Mouse (Mus musculus): ENCODE measurements around the gene Rsph14.

Rsph14 gene

GRCm38 (mm10) chr10:74989814-74990213, 42.6 kb downstream of the Rsph14 start:
- peak; percentile 9 for DNase-seq

GRCm38 (mm10) chr10:74987698-74988470, 44.5 kb downstream of the Rsph14 start:
- DNase-seq: no peak

GRCm38 (mm10) chr10:74983176-74983575, 49.2 kb downstream of the Rsph14 start:
- DNase-seq: no peak

GRCm38 (mm10) chr10:74981159-74981558, 51.2 kb downstream of the Rsph14 start:
- DNase-seq: no peak

GRCm38 (mm10) chr10:74978056-74978455, 54.3 kb downstream of the Rsph14 start:
- no peak for DNase-seq

DNA sequence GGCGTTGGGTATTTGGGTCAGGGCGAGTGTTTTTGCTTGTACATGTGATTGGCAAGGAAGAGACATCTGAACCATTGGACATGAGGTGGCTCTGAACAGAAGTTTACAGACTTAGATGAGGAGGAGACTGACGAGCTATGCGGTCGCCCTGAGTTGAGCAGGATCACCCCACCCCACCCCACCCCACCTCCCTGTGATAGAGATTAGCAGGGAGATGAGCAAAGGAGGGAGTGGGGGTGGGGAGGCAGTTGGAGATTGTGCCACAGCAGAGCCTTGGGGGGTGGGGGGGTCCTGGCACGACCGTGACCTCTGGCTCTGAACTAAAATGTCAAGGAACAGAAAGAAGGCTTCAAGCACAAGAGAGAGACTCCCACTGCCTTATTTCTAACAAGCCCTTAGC, 56.0 kb downstream of the Rsph14 start:
- no peak for DNase-seq

GRCm38 (mm10) chr10:74975626-74976025, 56.8 kb downstream of the Rsph14 start:
- no peak for DNase-seq

- no peak for DNase-seq
These were observed 59.4 kb downstream of the Rsph14 start for GRCm38 (mm10) chr10:74973026-74973425.

DNA sequence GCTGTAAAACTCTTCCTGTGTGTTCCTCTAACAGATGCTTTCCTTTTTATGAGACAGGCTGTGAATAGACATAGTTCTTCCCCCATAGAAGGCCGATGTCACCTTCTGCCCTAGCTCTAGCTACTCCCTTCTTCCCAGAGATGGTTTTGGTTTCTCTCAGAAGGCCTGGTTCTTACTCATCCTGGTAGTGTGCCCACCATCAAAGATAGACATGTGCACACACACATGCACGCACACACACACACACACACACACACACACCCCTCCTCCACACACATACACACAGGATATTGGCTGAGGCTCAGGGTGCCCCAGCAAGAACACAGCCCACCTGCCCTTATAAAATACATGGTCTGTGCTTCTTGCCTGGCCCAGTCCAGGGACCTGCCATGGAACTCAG, 63.1 kb downstream of the Rsph14 start:
- no peak for DNase-seq

- no peak for DNase-seq
These were observed 64.6 kb downstream of the Rsph14 start for GRCm38 (mm10) chr10:74967651-74968267.

GRCm38 (mm10) chr10:74966850-74967451, 65.4 kb downstream of the Rsph14 start, which contains the start of gene Gnaz:
Gene Gnaz, plus strand, starts transcription at chr10:74967177.
- DNase-seq: peak; percentile 97

DNA sequence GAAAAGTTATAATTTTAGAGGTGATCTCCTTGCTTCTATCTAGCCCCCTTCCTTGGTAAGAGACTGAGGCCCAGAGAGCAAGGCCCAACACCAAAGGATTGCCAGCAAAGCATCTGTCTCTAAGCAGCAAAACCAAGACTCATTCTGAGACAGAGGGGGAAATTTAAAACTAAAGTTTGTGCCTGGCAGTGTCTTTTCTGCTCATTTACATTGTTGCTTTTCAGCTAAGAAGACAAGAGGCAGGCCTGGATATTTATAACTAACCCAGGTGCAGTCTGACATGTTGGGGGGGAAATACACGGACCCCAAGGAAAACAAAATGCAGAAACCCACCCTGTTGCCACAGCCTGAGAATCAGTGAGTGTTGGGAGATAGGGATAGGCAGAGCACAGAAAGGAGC, 68.0 kb downstream of the Rsph14 start:
- DNase-seq: no peak

DNA sequence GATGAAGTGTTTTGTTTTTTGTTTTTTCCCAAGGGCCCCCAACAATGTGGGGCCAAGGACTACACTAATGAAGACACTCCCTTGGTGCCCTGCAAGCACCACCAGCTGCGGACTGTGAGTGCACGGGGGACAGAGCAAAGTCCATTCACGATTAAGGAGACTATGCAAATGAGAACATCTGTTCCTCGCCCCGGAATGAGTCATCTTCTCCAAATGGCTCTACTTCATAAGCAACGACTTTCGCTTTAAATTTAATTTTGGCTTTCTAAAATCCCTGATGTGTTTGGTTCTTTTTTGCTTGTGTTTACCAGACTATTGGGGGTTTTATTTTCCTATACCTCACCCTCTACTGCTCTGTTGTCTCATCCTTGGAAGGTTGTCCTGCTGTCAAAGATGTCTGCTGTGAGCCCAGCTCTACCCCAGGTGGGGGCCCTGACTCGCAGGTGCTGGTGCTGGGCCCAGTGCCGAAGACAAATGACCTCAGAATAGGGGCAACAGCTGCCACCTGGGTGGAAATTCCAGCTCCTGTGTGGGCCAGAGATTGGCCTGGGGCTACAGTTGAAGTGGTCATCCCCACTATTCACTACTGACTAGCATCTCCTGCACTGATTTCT, 79.4 kb downstream of the Rsph14 start:
- DNase-seq: no peak

DNA sequence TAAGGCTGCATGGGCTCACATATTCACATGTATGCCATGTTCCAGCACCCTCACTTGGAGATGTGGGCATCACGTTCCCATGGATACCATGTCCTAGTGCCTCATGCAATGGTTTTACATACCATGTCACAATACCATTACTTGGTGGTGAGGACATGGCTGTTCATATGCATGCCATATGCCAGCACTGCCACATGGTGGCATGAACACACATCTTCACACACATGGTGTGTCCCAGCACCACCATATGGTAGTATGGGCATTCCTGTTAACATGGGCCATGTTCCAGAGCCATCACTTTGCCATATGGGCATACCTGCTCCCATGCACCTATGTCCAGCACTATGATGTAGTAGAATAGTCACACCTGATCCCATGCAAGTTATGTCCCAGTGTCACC, 91.6 kb downstream of the Rsph14 start:
- DNase-seq: no peak

DNA sequence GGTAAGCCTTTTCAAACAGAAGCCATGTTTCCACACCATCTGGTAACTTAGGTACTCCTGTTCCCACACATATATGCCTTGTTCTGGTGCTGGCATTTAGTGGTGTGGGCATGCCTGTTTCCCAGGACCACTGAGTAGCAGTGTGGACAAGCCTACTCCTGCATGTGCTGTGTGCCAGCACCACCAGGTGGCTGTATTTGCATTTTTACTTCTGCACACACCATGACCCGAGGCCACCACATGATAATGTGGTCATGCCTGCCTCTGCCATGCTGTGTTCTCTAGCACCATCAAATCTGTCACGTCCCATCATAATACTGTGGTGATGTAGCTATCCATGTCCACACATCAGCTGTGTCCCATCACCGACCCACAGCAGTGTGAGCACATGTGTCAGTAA, 93.1 kb downstream of the Rsph14 start:
- DNase-seq: no peak

GRCm38 (mm10) chr10:74938410-74938809, 94.0 kb downstream of the Rsph14 start:
- DNase-seq: no peak

GRCm38 (mm10) chr10:74937003-74937790, 95.2 kb downstream of the Rsph14 start:
- DNase-seq: peak; percentile 50

- peak; percentile 51 for DNase-seq
These were observed 97.4 kb downstream of the Rsph14 start for GRCm38 (mm10) chr10:74935016-74935415.

- no peak for DNase-seq
These were observed 97.9 kb downstream of the Rsph14 start for GRCm38 (mm10) chr10:74934521-74934920.

DNA sequence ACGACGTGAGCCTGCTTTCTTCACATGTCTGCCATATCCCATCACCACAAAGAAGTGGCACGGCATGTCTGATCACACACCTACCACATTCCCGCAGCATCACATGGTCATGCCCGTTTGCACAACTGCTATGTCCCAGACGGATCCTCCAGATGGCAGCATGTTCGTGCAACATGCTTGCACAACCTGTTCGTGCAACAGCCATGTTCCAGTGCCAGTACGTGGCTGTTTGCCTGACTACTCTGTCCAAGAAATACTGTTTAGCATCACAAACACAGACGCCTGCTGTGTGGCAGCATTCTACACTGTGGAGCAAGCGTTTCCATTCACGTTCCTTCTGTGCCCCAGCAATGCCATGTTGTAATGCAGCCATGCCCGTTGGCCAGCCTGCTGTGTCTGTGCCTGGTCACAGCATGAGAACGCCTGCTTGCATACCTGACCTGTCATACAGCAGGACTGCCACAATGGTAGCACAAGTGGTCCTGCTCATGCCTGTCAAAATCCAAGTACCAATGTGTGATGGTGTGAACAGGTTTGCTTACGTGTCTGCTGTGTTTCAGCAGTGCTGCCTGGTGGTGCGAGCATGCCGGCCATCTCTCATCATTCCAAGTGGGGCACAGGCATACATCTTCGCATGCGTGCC, 98.7 kb downstream of the Rsph14 start:
- DNase-seq: no peak

DNA sequence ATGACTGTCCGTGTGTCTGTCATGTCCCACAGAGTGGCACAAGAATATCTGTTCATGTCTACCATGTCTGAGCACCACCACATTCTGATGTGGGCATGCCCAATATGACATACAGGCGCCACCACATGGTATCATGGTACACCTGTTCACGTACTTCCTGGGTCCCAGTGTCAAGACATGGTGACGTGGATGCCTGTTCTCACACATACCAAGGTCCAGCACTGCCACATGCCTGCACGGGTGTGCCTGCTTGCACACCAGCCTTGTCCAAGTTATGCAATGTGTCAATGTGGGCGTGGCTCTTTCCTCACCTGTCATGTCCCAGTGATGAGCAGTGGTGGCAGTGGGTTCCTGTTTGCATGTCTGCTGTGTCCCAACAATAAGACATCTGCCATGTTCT, 99.9 kb downstream of the Rsph14 start:
- DNase-seq: no peak

GRCm38 (mm10) chr10:74931631-74932030, 100.8 kb downstream of the Rsph14 start:
- DNase-seq: no peak

All from lung, postnatal 36 days (tissue).